ENCODE assay signal across 11 mouse cellular contexts in genomic region chr1:71540437-71540836, GRCm38 (mm10). TPM values are rescaled to one million over a fixed set of nuclear protein-coding genes. Genes with fewer than 3 reads are reported as not detected.
DNase-seq lines count a peak whose midpoint lies in the region; ATAC-seq and TF ChIP-seq lines count a peak whose summit lies in the region.
"Had no signal": no experiment of that assay in that cellular context is flagged by ENCODE, and none has a peak within 500 bp of the region (broad histone marks: within the 10 kb centered on the region; RNA-seq: fewer than 3 reads in every experiment).

No protein-coding gene starts in this region.

- H3K4me2 ChIP-seq in midbrain, postnatal 0 days (ENCODE audit: low read depth, low read length, poor library complexity, severe bottlenecking) = no peak overlapping the region
- no peak overlapping the region for H3K4me2 ChIP-seq in midbrain, embryonic 16.5 days (ENCODE audit: low read length)
- H3K4me2 ChIP-seq: heart, embryonic 13.5 days; liver, embryonic 15.5 days had no signal

- H3K9ac ChIP-seq in midbrain, postnatal 0 days (replicated peaks; ENCODE audit: low read length, poor library complexity, severe bottlenecking) = no peak overlapping the region
- no peak overlapping the region for H3K9ac ChIP-seq in midbrain, embryonic 16.5 days (ENCODE audit: low read depth, low read length)
- H3K9ac ChIP-seq: heart, embryonic 13.5 days; liver, embryonic 15.5 days had no signal

- no peak overlapping the region for H3K4me3 ChIP-seq in midbrain, postnatal 0 days (ENCODE audit: low read depth, low read length)
- H3K4me3 ChIP-seq in midbrain, embryonic 16.5 days (ENCODE audit: low read depth, low read length) = no peak overlapping the region
- H3K4me3 ChIP-seq: heart, embryonic 13.5 days; liver, embryonic 15.5 days had no signal

- TF ChIP-seq CTCF in midbrain, postnatal 0 days (IDR thresholded peaks at IDR 0.05) = no peak

- no peaks in the 10 kb centered on the region for H3K36me3 ChIP-seq in midbrain, postnatal 0 days (ENCODE audit: insufficient read depth, low read length)
- no peaks in the 10 kb centered on the region for H3K36me3 ChIP-seq in midbrain, embryonic 16.5 days (ENCODE audit: control insufficient read depth, insufficient read depth, low read length)
- H3K36me3 ChIP-seq: heart, embryonic 13.5 days; liver, embryonic 15.5 days had no signal

- no peak overlapping the region for H3K27ac ChIP-seq in midbrain, postnatal 0 days (ENCODE audit: low read depth, low read length)
- no peak overlapping the region for H3K27ac ChIP-seq in midbrain, embryonic 16.5 days (ENCODE audit: low read length)
- H3K27ac ChIP-seq: heart, embryonic 13.5 days; liver, embryonic 15.5 days had no signal

- DNase-seq in gastrocnemius, adult 18-20 months (ENCODE audit: low spot score) = peak; percentile 29
- DNase-seq in gastrocnemius, postnatal 14 days = no peak
- peak; percentile 66 for DNase-seq in midbrain, postnatal 0 days (ENCODE audit: low spot score)
- peak; percentile 30 for DNase-seq in heart, adult 8-10 months (ENCODE audit: low spot score)
- DNase-seq in lung, postnatal 4 days = peak; percentile 34
- no peak for DNase-seq in yolk sac, embryonic 10.5 days (ENCODE audit: low spot score)
- DNase-seq in adrenal gland, adult (ENCODE audit: inconsistent age in 2 of 2, low spot score in 1 of 2) = no peak
- DNase-seq: kidney, adult 11 months had no signal

- no peaks in the 10 kb centered on the region for H3K9me3 ChIP-seq in midbrain, postnatal 0 days (ENCODE audit: low read length)
- H3K9me3 ChIP-seq in midbrain, embryonic 16.5 days (replicated peaks; ENCODE audit: control insufficient read depth, low read length, poor library complexity, severe bottlenecking) = 0 out of 2 replicates have a peak, but pooled peaks cover 3% of the 10 kb centered on the region
- H3K9me3 ChIP-seq: heart, embryonic 13.5 days; liver, embryonic 15.5 days had no signal

- WGBS in midbrain, postnatal 0 days = 78% methylated on average over 3 of the region's 3 CpGs
- 77% methylated on average over 3 of the region's 3 CpGs for WGBS in midbrain, embryonic 16.5 days

- no peaks in the 10 kb centered on the region for H3K27me3 ChIP-seq in midbrain, postnatal 0 days (ENCODE audit: insufficient read depth, low read length)
- H3K27me3 ChIP-seq in midbrain, embryonic 16.5 days (ENCODE audit: control insufficient read depth, insufficient read depth, low read depth, low read length) = no peaks in the 10 kb centered on the region; the same call in 1 of the 2 replicates
- H3K27me3 ChIP-seq: heart, embryonic 13.5 days; liver, embryonic 15.5 days had no signal

- no peak for ATAC-seq in midbrain, postnatal 0 days (ENCODE audit: low FRiP score)
- ATAC-seq in midbrain, embryonic 16.5 days = no peak

- intact Hi-C loops in gastrocnemius, postnatal 14 days (cut with DNase I; ENCODE audit: low total_unique reads) = no loop called here

- no peaks in the 10 kb centered on the region for H3K4me1 ChIP-seq in midbrain, postnatal 0 days (ENCODE audit: insufficient read depth, low read length)
- no peaks in the 10 kb centered on the region for H3K4me1 ChIP-seq in midbrain, embryonic 16.5 days (ENCODE audit: control insufficient read depth, insufficient read depth, low read length)
- H3K4me1 ChIP-seq: heart, embryonic 13.5 days; liver, embryonic 15.5 days had no signal

RNA-seq across cellular contexts. Expression of gene Atic, which starts 16.5 kb away (rescaled TPM):
- total RNA-seq in gastrocnemius, adult 18-20 months (2021) = 10 to 100 TPM; 22.8 to 25.4 TPM
- 10 to 100 TPM; 21.5 to 27.6 TPM for total RNA-seq in gastrocnemius, postnatal 14 days (2021)
- 44.7 and 47.8 TPM in 2 replicates for total RNA-seq in midbrain, postnatal 0 days (2014; rRNA removed)
- 26.5 and 27.4 TPM in 2 replicates for polyA plus RNA-seq in midbrain, postnatal 0 days (2015; fragmentation: Nextera tagmentation; extraction: Ambion mirVana)
- polyA plus RNA-seq in midbrain, embryonic 16.5 days (2015; fragmentation: Nextera tagmentation; extraction: Ambion mirVana) = 28.5 and 32.9 TPM in 2 replicates
- total RNA-seq in heart, adult 8-10 months (2022) = 10 to 100 TPM; 22.8 to 26.1 (median 25.2) TPM

Comparison
In these comparisons a context has a peak if more than half of its experiments do, and no peak if none do; other contexts are left out.
1. DNase-seq: peak in gastrocnemius, adult 18-20 months (single experiment), midbrain, postnatal 0 days (single experiment), heart, adult 8-10 months (single experiment) and lung, postnatal 4 days (2 of 2); none in gastrocnemius, postnatal 14 days (single experiment), yolk sac, embryonic 10.5 days (single experiment) and adrenal gland, adult (0 of 2).